Mouse (Mus musculus) forebrain, embryonic 16.5 days (tissue): ENCODE measurements at regions not wholly inside any gene's neighbourhood (a gene's known extent, or its start where the extent isn't known, plus 50 kb on each side); places are given as distances from the start of the nearest gene placed in this dataset.

ENCODE experiments used
- ATAC-seq: fragments of 200-750 bp; cut with Nextera tagmentation; 2 replicates; pipeline ENCODE4 v1.8.0; 2017; ENCODE audit warnings: mild to moderate bottlenecking, moderate library complexity
- H3K27ac ChIP-seq: fragments of 300-500 bp; sonication (generic); 2 replicates; pipeline ENCODE4 v1.5.1; 2014; ENCODE audit warnings: low read length, control low read depth
- H3K27me3 ChIP-seq: fragments of 300-500 bp; sonication (generic); replicated peaks from 2 replicates; pipeline ENCODE4 v1.6.1; 2014; ENCODE audit warnings: low read length; ENCODE audit not compliant: control insufficient read depth, insufficient read depth
- H3K36me3 ChIP-seq: fragments of 300-500 bp; sonication (generic); 2 replicates; pipeline ENCODE4 v1.6.1; 2014; ENCODE audit not compliant: control insufficient read depth, insufficient read depth
- H3K4me1 ChIP-seq: fragments of 300-500 bp; sonication (generic); replicated peaks from 2 replicates; pipeline ENCODE4 v1.6.1; 2014; ENCODE audit warnings: low read length; ENCODE audit not compliant: control insufficient read depth, insufficient read depth
- H3K4me2 ChIP-seq: fragments of 300-500 bp; sonication (generic); 2 replicates; pipeline ENCODE4 v1.6.1; 2014; ENCODE audit warnings: mild to moderate bottlenecking, low read length, control low read depth
- H3K4me3 ChIP-seq: fragments of 300-500 bp; sonication (generic); replicated peaks from 2 replicates; pipeline ENCODE4 v1.5.1; 2014; ENCODE audit warnings: mild to moderate bottlenecking, low read length, control low read depth
- H3K9ac ChIP-seq: fragments of 300-500 bp; sonication (generic); replicated peaks from 2 replicates; pipeline ENCODE4 v1.6.1; 2014; ENCODE audit warnings: low read depth, low read length, control low read depth
- H3K9me3 ChIP-seq: fragments of 300-500 bp; sonication (generic); 2 replicates; pipeline ENCODE4 v1.6.1; 2016; ENCODE audit warnings: low read length; ENCODE audit not compliant: control insufficient read depth
- WGBS: fragments of 180-500 bp; shearing (Covaris S2); extraction: QIAGEN DNeasy Blood & Tissue Kit; methylation state at CpG from one replicate; pipeline ENCODE4 v1.1.7; 2014; 5-methylcytosine and 5-hydroxymethylcytosine counted together

- no peak overlapping the region for H3K9ac ChIP-seq
- no peak overlapping the region for H3K4me3 ChIP-seq
- H3K27ac ChIP-seq = no peak overlapping the region
- WGBS = 66% methylated on average over 3 of the region's 3 CpGs
- no peaks in the 10 kb centered on the region for H3K4me1 ChIP-seq
- H3K27me3 ChIP-seq = no peaks in the 10 kb centered on the region
- no peaks in the 10 kb centered on the region for H3K36me3 ChIP-seq
- no peak for ATAC-seq
- no peak overlapping the region for H3K4me2 ChIP-seq
- no peaks in the 10 kb centered on the region for H3K9me3 ChIP-seq
Observed at GRCm38 (mm10) chr12:7096221-7096620, 881.2 kb upstream of the Apob start.

- H3K27me3 ChIP-seq = no peaks in the 10 kb centered on the region
- H3K36me3 ChIP-seq = no peaks in the 10 kb centered on the region
- no peaks in the 10 kb centered on the region for H3K4me1 ChIP-seq
- H3K9ac ChIP-seq = no peak overlapping the region
- no peak for ATAC-seq
- no peak overlapping the region for H3K4me2 ChIP-seq
- H3K9me3 ChIP-seq = no peaks in the 10 kb centered on the region
- no peak overlapping the region for H3K27ac ChIP-seq
- no peak overlapping the region for H3K4me3 ChIP-seq
- 88% methylated on average over 3 of the region's 3 CpGs for WGBS
Observed at GRCm38 (mm10) chr12:7139044-7139443, 838.4 kb upstream of the Apob start.
